Mouse (Mus musculus): Measurements from ENCODE around the gene Nsd1. TPM values are rescaled to one million over a fixed set of nuclear protein-coding genes. Genes with fewer than 3 reads are reported as not detected.

Nsd1 gene
- polyA plus RNA-seq, 1 experiment from 2014 or later: 70.7 TPM

GRCm38 (mm10) chr13:55204667-55205389, 4.8 kb upstream of the Nsd1 start:
- WGBS: 88% methylated on average over 9 of the region's 11 CpGs
- H3K4me1 ChIP-seq: peaks cover 7% of the 10 kb centered on the region
- no peaks in the 10 kb centered on the region for H3K27me3 ChIP-seq (ENCODE audit: low read depth, poor library complexity, severe bottlenecking)
- no peak overlapping the region for H3K27ac ChIP-seq (replicated peaks)
- no peaks in the 10 kb centered on the region for H3K36me3 ChIP-seq
- no peaks in the 10 kb centered on the region for H3K9me3 ChIP-seq (replicated peaks)
- DNase-seq (ENCODE audit: low spot score): no peak
- H3K4me3 ChIP-seq: no peak overlapping the region

- no peaks in the 10 kb centered on the region for H3K36me3 ChIP-seq
- H3K4me3 ChIP-seq: no peak overlapping the region
- no peak for DNase-seq (ENCODE audit: low spot score)
- no peak overlapping the region for H3K27ac ChIP-seq (replicated peaks)
- no peaks in the 10 kb centered on the region for H3K27me3 ChIP-seq (ENCODE audit: low read depth, poor library complexity, severe bottlenecking)
- no peaks in the 10 kb centered on the region for H3K9me3 ChIP-seq (replicated peaks)
- 91% methylated on average over 6 of the region's 6 CpGs for WGBS
- peaks cover 15% of the 10 kb centered on the region for H3K4me1 ChIP-seq
Measured at GRCm38 (mm10) chr13:55205448-55206205, 4.0 kb upstream of the Nsd1 start.

- WGBS: 70% methylated on average over 13 of the region's 13 CpGs
- Histone ChIP-seq H3K27me3 (ENCODE audit: low read depth, poor library complexity, severe bottlenecking) (no peaks in the 10 kb centered on the region), H3K4me1 (peaks cover 38% of the 10 kb centered on the region), H3K4me3 (peak overlapping the region; percentile 95; the same call in 1 of the 2 replicates), H3K27ac (replicated peaks) (peak overlapping the region; percentile 100), H3K9me3 (replicated peaks) (no peaks in the 10 kb centered on the region), H3K36me3 (peaks cover 10% of the 10 kb centered on the region)
- no peak for DNase-seq (ENCODE audit: low spot score)
Measured at GRCm38 (mm10) chr13:55208837-55209648, 539 bp upstream of the Nsd1 start.

- peak; percentile 86 for DNase-seq (ENCODE audit: low spot score)
- no peaks in the 10 kb centered on the region for H3K27me3 ChIP-seq (ENCODE audit: low read depth, poor library complexity, severe bottlenecking)
- peak overlapping the region; percentile 95 for H3K4me3 ChIP-seq
- H3K27ac ChIP-seq (replicated peaks): peak overlapping the region; percentile 100
- WGBS: 1% methylated on average over 75 of the region's 77 CpGs
- peaks cover 23% of the 10 kb centered on the region for H3K36me3 ChIP-seq
- peaks cover 52% of the 10 kb centered on the region for H3K4me1 ChIP-seq
- H3K9me3 ChIP-seq (replicated peaks): no peaks in the 10 kb centered on the region
Measured at GRCm38 (mm10) chr13:55210193-55210970, 800 bp downstream of the Nsd1 start.

- Histone ChIP-seq H3K4me1 (peaks cover 57% of the 10 kb centered on the region), H3K4me3 (peak overlapping the region; percentile 95), H3K9me3 (replicated peaks) (no peaks in the 10 kb centered on the region), H3K27ac (replicated peaks) (peak overlapping the region; percentile 100), H3K27me3 (ENCODE audit: low read depth, poor library complexity, severe bottlenecking) (no peaks in the 10 kb centered on the region), H3K36me3 (peaks cover 28% of the 10 kb centered on the region)
- peak; percentile 85 for DNase-seq (ENCODE audit: low spot score)
- WGBS: under 1% methylated on average over 17 of the region's 17 CpGs
Measured at GRCm38 (mm10) chr13:55210971-55211220, 1.3 kb downstream of the Nsd1 start.

- H3K36me3 ChIP-seq: peaks cover 33% of the 10 kb centered on the region
- no peaks in the 10 kb centered on the region for H3K9me3 ChIP-seq (replicated peaks)
- no peaks in the 10 kb centered on the region for H3K27me3 ChIP-seq (ENCODE audit: low read depth, poor library complexity, severe bottlenecking)
- DNase-seq (ENCODE audit: low spot score): peak; percentile 93
- WGBS: under 1% methylated on average over 69 of the region's 93 CpGs
- peaks cover 62% of the 10 kb centered on the region for H3K4me1 ChIP-seq
- H3K27ac ChIP-seq (replicated peaks): peak overlapping the region; percentile 100
- peak overlapping the region; percentile 95 for H3K4me3 ChIP-seq
Measured at GRCm38 (mm10) chr13:55211221-55212010, 1.8 kb downstream of the Nsd1 start.

- Histone ChIP-seq H3K4me1 (peaks cover 66% of the 10 kb centered on the region), H3K4me3 (peak overlapping the region; percentile 95), H3K27ac (replicated peaks) (peak overlapping the region; percentile 100), H3K36me3 (peaks cover 39% of the 10 kb centered on the region), H3K9me3 (replicated peaks) (no peaks in the 10 kb centered on the region), H3K27me3 (ENCODE audit: low read depth, poor library complexity, severe bottlenecking) (no peaks in the 10 kb centered on the region)
- no peak for DNase-seq (ENCODE audit: low spot score)
- 0% methylated on average over 7 of the region's 32 CpGs for WGBS
Measured at GRCm38 (mm10) chr13:55212011-55212360, 2.4 kb downstream of the Nsd1 start.

- WGBS: under 1% methylated on average over 57 of the region's 58 CpGs
- Histone ChIP-seq H3K27ac (replicated peaks) (peak overlapping the region; percentile 100), H3K4me3 (peak overlapping the region; percentile 95), H3K4me1 (peaks cover 72% of the 10 kb centered on the region), H3K36me3 (peaks cover 45% of the 10 kb centered on the region), H3K27me3 (ENCODE audit: low read depth, poor library complexity, severe bottlenecking) (no peaks in the 10 kb centered on the region), H3K9me3 (replicated peaks) (no peaks in the 10 kb centered on the region)
- peak; percentile 75 for DNase-seq (ENCODE audit: low spot score)
Measured at GRCm38 (mm10) chr13:55212361-55213137, 3.0 kb downstream of the Nsd1 start.

GRCm38 (mm10) chr13:55213138-55213806, 3.7 kb downstream of the Nsd1 start:
- peak overlapping the region; percentile 100 for H3K27ac ChIP-seq (replicated peaks)
- DNase-seq (ENCODE audit: low spot score): no peak
- no peaks in the 10 kb centered on the region for H3K9me3 ChIP-seq (replicated peaks)
- WGBS: 67% methylated on average over 10 of the region's 10 CpGs
- H3K4me3 ChIP-seq: peak overlapping the region; percentile 95
- H3K27me3 ChIP-seq (ENCODE audit: low read depth, poor library complexity, severe bottlenecking): no peaks in the 10 kb centered on the region
- H3K4me1 ChIP-seq: peaks cover 75% of the 10 kb centered on the region
- peaks cover 52% of the 10 kb centered on the region for H3K36me3 ChIP-seq

- H3K36me3 ChIP-seq: peaks cover 98% of the 10 kb centered on the region
- DNase-seq (ENCODE audit: low spot score): no peak
- H3K27me3 ChIP-seq (ENCODE audit: low read depth, poor library complexity, severe bottlenecking): no peaks in the 10 kb centered on the region
- no peak overlapping the region for H3K4me3 ChIP-seq
- H3K27ac ChIP-seq (replicated peaks): no peak overlapping the region
- 94% methylated on average over 3 of the region's 3 CpGs for WGBS
- H3K9me3 ChIP-seq (replicated peaks): no peaks in the 10 kb centered on the region
- no peaks in the 10 kb centered on the region for H3K4me1 ChIP-seq
Measured at GRCm38 (mm10) chr13:55224364-55224763, 14.8 kb downstream of the Nsd1 start.

GRCm38 (mm10) chr13:55230701-55231100, 21.1 kb downstream of the Nsd1 start:
- Histone ChIP-seq H3K9me3 (replicated peaks) (no peaks in the 10 kb centered on the region), H3K4me1 (no peaks in the 10 kb centered on the region), H3K4me3 (no peak overlapping the region), H3K27ac (replicated peaks) (no peak overlapping the region), H3K27me3 (ENCODE audit: low read depth, poor library complexity, severe bottlenecking) (no peaks in the 10 kb centered on the region), H3K36me3 (peaks cover 95% of the 10 kb centered on the region)
- 89% methylated on average over 1 of the region's 1 CpGs for WGBS
- DNase-seq (ENCODE audit: low spot score): no peak

Data from midbrain, embryonic 10.5 days (tissue).